Mouse (Mus musculus) embryo, embryonic 9.5 days (tissue): ENCODE results near the gene Gm49510.

Experiments
- DNase-seq: peaks from one replicate; pipeline ENCODE4 v3.0.0-alpha.2; 2017; ENCODE audit errors: extremely low spot score

Gm49510 gene

GRCm38 (mm10) chr15:78914823-78915659 lies 15.6 kb downstream of the Gm49510 start:
- DNase-seq, result no peak

GRCm38 (mm10) chr15:78915660-78916017 lies 16.2 kb downstream of the Gm49510 start:
- peak; percentile 70 for DNase-seq

- no peak for DNase-seq
Observed at GRCm38 (mm10) chr15:78916052-78916826, 16.8 kb downstream of the Gm49510 start.

DNA sequence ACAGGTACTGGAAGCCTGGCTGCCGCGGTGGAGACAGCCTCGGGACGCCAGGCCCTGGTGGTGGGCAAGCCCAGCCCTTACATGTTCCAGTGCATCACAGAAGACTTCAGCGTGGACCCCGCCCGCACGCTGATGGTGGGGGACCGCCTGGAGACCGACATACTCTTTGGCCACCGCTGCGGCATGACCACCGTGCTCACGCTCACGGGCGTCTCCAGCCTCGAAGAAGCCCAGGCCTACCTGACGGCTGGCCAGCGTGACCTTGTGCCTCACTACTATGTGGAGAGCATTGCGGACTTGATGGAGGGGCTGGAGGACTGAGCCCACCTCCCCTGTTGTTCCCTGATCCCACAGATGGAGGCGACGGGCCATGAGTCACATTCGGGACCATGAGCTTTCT lies 18.7 kb downstream of the Gm49510 start:
- DNase-seq, result no peak

GRCm38 (mm10) chr15:78919914-78920313 lies 20.4 kb downstream of the Gm49510 start:
- no peak for DNase-seq

DNA sequence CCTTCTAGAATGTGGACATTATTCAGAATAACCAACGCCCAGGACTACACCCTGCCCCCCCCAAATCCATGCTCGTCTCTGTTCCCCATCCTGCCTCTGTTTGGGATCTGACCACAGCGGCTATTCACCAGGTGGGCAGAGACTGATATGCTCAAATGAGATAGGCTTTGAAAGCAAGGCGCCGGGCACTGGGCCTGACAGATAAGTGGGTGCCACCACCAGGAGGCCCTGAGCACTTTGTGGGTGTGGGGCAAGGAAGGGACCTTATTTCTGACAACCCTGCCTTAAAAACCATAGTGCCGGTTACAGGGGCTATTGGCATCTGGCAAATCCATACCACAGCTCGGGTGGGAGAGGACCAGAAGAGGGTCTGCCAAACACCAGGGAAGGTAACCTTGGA lies 23.2 kb downstream of the Gm49510 start:
- DNase-seq, result no peak

GRCm38 (mm10) chr15:78923585-78923984 lies 24.1 kb downstream of the Gm49510 start:
- DNase-seq, result no peak

GRCm38 (mm10) chr15:78925129-78925528 lies 25.7 kb downstream of the Gm49510 start:
- no peak for DNase-seq

GRCm38 (mm10) chr15:78926021-78926919 lies 26.8 kb downstream of the Gm49510 start, which contains the start of gene Lgals1:
TSS of gene Lgals1 (plus strand) at chr15:78926725.
- peak; percentile 81 for DNase-seq

GRCm38 (mm10) chr15:78927021-78927787 lies 27.7 kb downstream of the Gm49510 start:
- DNase-seq, result no peak

GRCm38 (mm10) chr15:78927788-78928457 lies 28.5 kb downstream of the Gm49510 start:
- peak; percentile 90 for DNase-seq

DNA sequence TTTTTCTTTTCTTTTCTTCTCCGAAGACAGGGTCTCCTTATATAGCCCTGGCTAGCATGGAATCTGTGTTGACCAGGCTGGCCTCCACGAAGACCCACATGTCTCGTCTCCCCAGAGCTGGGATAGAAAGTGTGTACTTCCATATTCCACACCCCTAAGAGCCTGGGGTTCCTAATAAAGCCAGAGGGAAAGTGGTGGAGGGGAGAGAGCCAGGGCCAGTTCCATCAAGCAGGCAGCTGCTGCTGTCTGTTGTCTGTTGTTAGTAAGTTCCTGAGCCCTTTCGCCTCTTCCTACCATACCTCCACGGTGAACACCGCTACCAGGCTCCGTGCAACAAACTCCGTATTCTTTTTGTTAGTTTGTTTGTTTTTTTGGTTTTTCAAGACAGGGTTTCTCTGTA lies 29.1 kb downstream of the Gm49510 start:
- DNase-seq, result no peak

DNA sequence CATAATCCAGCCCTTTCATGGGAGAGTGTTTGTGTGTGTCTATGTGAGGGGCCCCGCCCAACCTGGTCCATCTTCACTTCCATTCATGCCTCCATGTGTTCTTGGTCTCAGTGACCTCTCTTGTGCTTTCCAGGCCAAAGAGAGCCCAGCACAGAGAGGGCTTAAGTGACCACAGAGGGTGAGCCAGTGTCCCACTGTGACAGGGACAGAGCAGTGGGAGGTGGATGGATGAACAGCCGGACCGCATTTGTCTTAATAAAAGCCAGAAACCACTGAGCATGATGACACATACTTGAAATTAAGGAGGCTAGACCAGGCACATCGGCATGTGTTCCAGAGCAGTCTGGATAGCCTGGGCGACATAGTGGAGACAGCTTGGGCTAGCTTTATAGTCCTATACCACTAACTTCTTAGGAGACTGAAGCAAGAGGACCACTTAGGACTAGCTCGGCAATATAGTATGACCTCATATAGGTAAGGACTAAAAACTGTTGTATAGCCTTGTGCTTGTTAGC lies 30.8 kb downstream of the Gm49510 start:
- DNase-seq, result no peak

GRCm38 (mm10) chr15:78930801-78931426 lies 31.4 kb downstream of the Gm49510 start:
- DNase-seq, result no peak

DNA sequence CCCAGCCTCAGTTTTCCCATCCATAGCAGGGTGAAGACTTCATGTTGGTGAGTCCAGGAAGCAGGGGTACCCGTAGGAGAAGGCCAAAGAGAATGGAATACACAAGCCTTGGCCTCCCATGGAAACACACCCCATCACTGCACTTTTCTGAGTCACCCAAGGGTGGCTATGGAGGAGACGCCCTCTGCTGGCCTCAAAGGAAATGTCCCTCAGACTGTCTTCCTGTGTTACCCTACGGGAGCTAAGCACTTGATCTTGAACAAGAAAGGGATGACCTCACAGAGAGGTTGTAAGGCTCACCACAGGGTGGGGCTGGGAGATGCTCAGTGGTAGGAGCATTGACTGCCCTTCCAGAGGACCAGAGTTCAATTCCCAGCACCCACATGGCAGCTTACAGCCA lies 32.1 kb downstream of the Gm49510 start:
- DNase-seq, result no peak

DNA sequence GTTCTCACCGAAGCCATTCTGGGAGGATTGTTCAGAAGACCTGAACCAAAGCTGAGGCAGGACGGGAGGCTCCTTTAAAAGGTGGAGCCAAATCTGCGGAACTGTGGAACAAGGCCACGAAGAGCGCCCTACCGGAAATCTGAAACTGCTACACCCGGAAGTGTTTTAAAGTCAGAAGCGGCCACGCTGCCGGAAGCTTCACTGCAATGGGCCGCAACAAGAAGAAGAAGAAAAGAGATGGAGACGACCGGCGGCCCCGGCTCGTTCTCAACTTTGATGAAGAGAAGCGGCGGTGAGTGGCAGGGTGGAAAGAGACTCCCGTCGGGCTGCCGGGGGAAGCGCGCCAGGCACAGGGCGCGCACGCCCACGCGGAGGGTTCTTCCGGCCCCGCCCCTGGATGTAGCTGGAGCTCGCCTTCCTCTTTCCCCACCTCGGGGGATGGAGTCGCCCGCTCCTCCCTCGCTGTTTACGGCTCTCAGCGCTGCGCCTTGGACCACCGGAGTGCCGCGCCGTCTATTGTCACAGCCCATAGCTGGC lies 35.4 kb downstream of the Gm49510 start, which contains the start of gene Nol12:
Gene Nol12 (plus strand): TSS at position 150 of the 537 bp plus-strand sequence.
- DNase-seq, result peak; percentile 93

GRCm38 (mm10) chr15:78936403-78936802 lies 36.9 kb downstream of the Gm49510 start:
- DNase-seq, result no peak

DNA sequence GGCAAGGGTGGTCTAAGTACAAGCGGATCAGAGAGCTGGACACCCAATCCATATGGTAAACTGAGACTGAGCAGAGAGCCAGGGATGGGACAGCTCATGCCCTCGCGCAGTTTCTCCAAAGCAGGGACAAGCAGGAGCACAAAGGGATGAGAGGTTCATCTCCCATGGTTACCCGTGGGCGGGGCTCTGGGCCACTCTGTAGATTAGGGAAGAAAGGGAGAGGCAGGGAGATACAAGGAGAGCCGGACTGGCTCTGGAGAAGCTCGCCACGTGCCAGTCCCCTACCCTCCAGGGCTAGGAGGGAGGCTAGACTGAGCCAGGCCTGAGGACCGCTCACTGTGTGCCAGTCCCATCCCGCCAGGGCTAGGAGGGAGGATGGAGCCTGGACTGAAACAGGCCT lies 37.8 kb downstream of the Gm49510 start:
- no peak for DNase-seq

DNA sequence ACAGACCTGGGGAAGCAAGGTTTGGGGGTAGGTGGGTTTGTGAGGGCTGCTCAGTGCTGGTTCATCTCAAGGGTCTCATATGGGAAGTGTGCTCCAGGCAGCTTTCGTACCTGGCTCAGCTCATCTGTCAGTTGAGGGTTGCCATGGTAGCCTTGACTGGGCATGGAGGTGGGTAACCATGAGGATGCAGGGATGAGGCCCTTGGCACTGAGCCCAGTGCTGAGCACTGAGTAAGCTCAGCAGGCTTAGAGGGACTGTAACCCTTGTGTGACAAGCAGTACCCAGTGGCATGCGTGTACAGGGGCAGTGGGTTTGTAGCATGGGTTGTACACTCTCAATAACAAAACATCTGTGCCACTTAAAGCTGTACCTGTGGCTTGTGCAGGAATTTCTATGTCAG lies 38.5 kb downstream of the Gm49510 start:
- no peak for DNase-seq

GRCm38 (mm10) chr15:78940325-78940724 lies 40.9 kb downstream of the Gm49510 start:
- DNase-seq, result no peak
